Mouse (Mus musculus) bone marrow, adult 2 months (tissue): ENCODE data around the gene Fam172a. TPM values are rescaled to one million over a fixed set of nuclear protein-coding genes. Genes with fewer than 3 reads are reported as not detected.

ENCODE experiments used
- H3K27ac ChIP-seq: fragments of 200-500 bp; 2 replicates; pipeline ENCODE4 v1.5.1; 2012; ENCODE audit warnings: low read depth, mild to moderate bottlenecking, control low read depth, inconsistent platforms, low read length; ENCODE audit not compliant: control insufficient read depth, poor library complexity, insufficient read depth
- H3K4me1 ChIP-seq: fragments of 200-500 bp; 2 replicates; pipeline ENCODE4 v1.6.1; 2011; ENCODE audit warnings: low read length; ENCODE audit not compliant: control insufficient read depth, insufficient read depth
- H3K4me3 ChIP-seq: fragments of 200-500 bp; replicated peaks from 2 replicates; pipeline ENCODE3; 2011; ENCODE audit warnings: mild to moderate bottlenecking, low read depth, low read length, control low read depth; ENCODE audit not compliant: control insufficient read depth
- CTCF ChIP-seq: fragments of 200-500 bp; IDR thresholded peaks from 2 replicates; pipeline ENCODE4 v1.5.1; 2011; ENCODE audit warnings: low read length, control low read depth; ENCODE audit not compliant: control insufficient read depth, insufficient read depth
- POLR2A ChIP-seq: fragments of 200-500 bp; IDR thresholded peaks from 2 replicates; pipeline ENCODE4 v1.6.1; 2011; ENCODE audit warnings: low read depth, mild to moderate bottlenecking, control low read depth, low read length, borderline replicate concordance; ENCODE audit not compliant: control insufficient read depth
- WGBS: fragments of 180-500 bp; shearing (Covaris S2); methylation state at CpG from one replicate; pipeline ENCODE4 v1.1.7; 2018; 5-methylcytosine and 5-hydroxymethylcytosine counted together
- polyA plus RNA-seq: library from polyadenylated mRNA; stranded (reverse); fragments of >200 nt; gene quantifications from 2 replicates; pipeline ENCODE4 v1.2.4, GENCODE M21; 2011; ENCODE audit warnings: low replicate concordance; ENCODE audit not compliant: missing spikeins, insufficient read depth, insufficient read length

The Fam172a gene
- polyA plus RNA-seq, 1 experiment, result 13.5 TPM

GRCm38 (mm10) chr13:78212111-78212510 is 510.3 kb downstream of the Fam172a start:
- no peak for TF ChIP-seq POLR2A
- TF ChIP-seq CTCF, result no peak
- 21% methylated on average over 15 of the region's 15 CpGs for whole genome bisulfite sequencing
- no peak overlapping the region; the same call in 1 of the 2 replicates for H3K27ac ChIP-seq
- H3K4me1 ChIP-seq, result no peaks in the 10 kb centered on the region
- no peak overlapping the region for H3K4me3 ChIP-seq

GRCm38 (mm10) chr13:78213155-78213554 is 511.3 kb downstream of the Fam172a start:
- Histone ChIP-seq H3K4me3 (no peak overlapping the region), H3K27ac (no peak overlapping the region), H3K4me1 (no peaks in the 10 kb centered on the region)
- 51% methylated on average over 2 of the region's 2 CpGs for WGBS
- TF ChIP-seq POLR2A, result no peak

GRCm38 (mm10) chr13:78215223-78215622 is 513.4 kb downstream of the Fam172a start:
- Histone ChIP-seq H3K4me1 (no peaks in the 10 kb centered on the region), H3K27ac (no peak overlapping the region), H3K4me3 (no peak overlapping the region)
- TF ChIP-seq CTCF (no peak), POLR2A (no peak)
- 75% methylated on average over 2 of the region's 2 CpGs for WGBS
